Mouse (Mus musculus) c-Kit-negative CD71-positive TER-119-positive erythroid progenitor cells, embryonic 14.5 days (primary cell): Measurements from ENCODE around the gene Nxph2.
"Not testable (repeated sequence)": the region's sequence is repeated elsewhere in the genome, so short reads cannot be mapped to it uniquely, and the experiment has no call there.

Experiments used
- DNase-seq: peaks from one replicate; pipeline ENCODE4 v3.0.0-alpha.2; 2013; ENCODE audit warnings: low read depth, low spot score

Gene Nxph2

DNA sequence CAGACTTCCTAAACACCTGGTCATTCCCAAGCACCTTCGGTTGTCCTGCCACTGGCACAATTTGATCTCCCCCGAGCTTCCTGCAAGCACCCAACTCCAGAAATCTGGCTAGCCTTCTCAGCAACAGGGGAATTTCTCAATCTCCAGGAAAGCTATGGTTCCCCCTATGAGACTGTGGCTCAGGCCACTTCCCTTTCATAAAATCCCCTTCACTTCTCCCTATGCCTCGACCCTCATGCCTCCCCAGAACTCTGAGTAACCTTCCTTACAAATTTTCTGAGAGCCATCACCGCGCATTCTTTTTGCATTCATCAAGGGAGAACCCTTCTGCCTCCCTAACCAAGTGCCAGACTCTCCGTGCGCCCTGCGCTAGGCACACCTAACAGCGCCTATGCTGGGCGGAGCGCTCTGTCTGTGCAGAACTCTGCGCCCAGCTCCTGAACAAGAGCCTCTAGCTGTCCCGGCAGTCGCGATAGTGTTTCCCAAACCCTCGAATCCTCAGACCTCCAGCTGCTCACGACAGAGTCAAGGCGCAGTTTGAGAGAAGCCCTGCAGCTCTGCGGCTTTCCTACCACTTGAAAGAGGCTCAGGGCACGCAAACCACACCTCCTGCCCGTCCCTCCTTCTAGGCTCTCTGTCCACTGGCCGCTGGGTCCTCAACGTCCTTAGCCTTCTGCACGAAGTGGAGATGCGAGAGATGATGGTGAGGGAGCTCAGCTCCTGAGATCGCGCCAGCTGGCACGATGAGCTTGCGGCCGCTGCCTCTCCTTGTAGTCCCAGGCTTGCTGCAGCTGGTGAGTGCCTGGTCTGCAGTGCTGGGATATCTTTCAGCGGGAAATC is at the start of gene Nxph2:
Gene Nxph2 (plus strand): TSS at position 501 of the 840 bp plus-strand sequence.
- no peak for DNase-seq

DNA sequence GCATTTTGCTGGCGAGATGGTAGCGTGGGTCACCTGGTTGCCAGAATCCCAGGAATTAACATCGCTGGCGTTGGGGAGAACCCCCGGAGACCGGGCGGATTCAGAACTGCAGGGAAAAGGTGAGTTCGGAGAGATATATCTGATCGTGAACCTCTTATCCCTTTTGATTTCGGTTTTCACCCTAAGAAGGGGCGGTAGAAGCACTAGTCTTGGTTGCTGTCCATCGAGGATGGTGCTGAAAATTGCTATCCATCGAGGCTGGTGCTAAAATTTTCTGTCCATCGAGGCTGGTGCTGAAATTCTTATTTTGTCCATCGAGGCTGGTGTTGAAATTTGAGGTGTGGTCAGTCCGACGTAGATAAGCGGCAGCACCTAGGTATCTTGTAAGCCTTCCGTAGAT is 30.1 kb upstream of the Nxph2 start:
- not testable (repeated sequence) for DNase-seq

DNA sequence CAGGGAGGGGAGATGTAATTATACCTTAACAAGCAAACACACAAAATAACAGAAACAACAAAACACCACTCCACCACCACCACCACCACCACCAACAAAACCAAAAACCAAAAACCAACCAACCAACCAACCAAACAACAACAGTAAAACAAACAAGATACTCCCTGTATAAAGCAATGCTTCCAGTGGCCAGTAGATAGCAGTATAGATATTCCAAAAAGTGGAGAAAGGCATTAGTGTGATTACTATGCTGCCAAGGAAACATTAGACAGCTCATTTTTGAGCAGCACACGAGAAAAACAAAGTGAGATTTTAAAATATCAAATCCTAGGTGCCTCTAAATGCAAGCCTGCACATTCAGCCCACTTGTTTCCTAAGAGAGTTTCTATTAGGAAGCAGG is 6.2 kb upstream of the Nxph2 start:
- DNase-seq, result no peak
